Mouse (Mus musculus) brain, embryonic 14.5 days (tissue): ENCODE data around the gene Zfp638.

Experiments
- CTCF ChIP-seq: fragments of 200-500 bp; IDR thresholded peaks from 2 replicates; pipeline ENCODE4 v1.5.1; 2012; ENCODE audit warnings: inconsistent platforms, mild to moderate bottlenecking, moderate library complexity, borderline replicate concordance; ENCODE audit not compliant: insufficient read depth, insufficient read length; ENCODE audit errors: extremely low read depth
- POLR2A ChIP-seq: fragments of 200-500 bp; IDR thresholded peaks from 2 replicates; pipeline ENCODE4 v1.6.1; 2012; ENCODE audit warnings: mild to moderate bottlenecking, inconsistent platforms, borderline replicate concordance; ENCODE audit not compliant: poor library complexity, insufficient read depth, insufficient read length, severe bottlenecking; ENCODE audit errors: extremely low read depth

DNA sequence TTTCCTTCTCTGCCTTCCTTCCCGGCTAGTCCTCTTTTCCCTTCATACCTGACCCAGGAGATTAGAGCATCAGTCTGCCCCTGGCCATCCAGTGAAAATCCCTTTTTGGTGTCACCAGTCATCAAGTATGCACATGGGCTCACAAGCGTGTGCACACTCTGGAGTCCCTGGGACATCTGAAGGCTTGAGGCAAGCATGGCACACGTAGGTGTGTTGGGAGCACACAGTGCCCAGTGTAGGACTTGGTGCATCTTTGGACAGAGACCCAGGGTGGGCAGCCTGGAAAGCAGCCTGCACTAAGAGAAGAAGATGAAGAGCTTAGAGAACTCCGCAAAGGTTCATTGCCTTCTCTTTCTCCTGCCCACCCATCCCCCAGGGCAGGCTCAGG lies 143.0 kb downstream of the Zfp638 start:
- TF ChIP-seq CTCF: no peak
- no peak for TF ChIP-seq POLR2A
